Mouse (Mus musculus) MEL (cell line): ENCODE results near the gene Ntrk3. TPM values are rescaled to one million over a fixed set of nuclear protein-coding genes. Genes with fewer than 3 reads are reported as not detected.

Source experiments
- DNase-seq: peaks from one replicate; pipeline ENCODE4 v3.0.0; 2011; ENCODE audit warnings: low read depth, low spot score
- H3K27ac ChIP-seq: 2 replicates; pipeline ENCODE4 v1.5.1; 2012; ENCODE audit warnings: low read depth, mild to moderate bottlenecking, control low read depth, low read length, moderate library complexity; ENCODE audit not compliant: control insufficient read depth
- H3K27me3 ChIP-seq, 2 experiments: fragments of 150-350 bp in 1 of 2; sonication (generic) in 1 of 2; 2 replicates each; pipeline ENCODE4 v1.6.1; 2012; ENCODE audit warnings: low read length in 2 of 2, mild to moderate bottlenecking in 2 of 2, improper control_type of control experiment in 1 of 2, moderate library complexity in 1 of 2; ENCODE audit not compliant: insufficient read depth in 2 of 2, control insufficient read depth in 1 of 2
- H3K36me3 ChIP-seq, 2 experiments: 2 replicates each; pipeline ENCODE4 v1.6.1; 2012 to 2014; ENCODE audit warnings: low read length in 2 of 2, improper control_type of control experiment in 1 of 2, inconsistent platforms in 1 of 2, mild to moderate bottlenecking in 1 of 2; ENCODE audit not compliant: insufficient read depth in 2 of 2, control insufficient read depth in 1 of 2
- H3K4me1 ChIP-seq, 2 experiments: fragments of 150-350 bp in 1 of 2; sonication (generic) in 1 of 2; 2 replicates each; pipeline ENCODE4 v1.6.1; 2012; ENCODE audit warnings: low read length in 2 of 2, improper control_type of control experiment in 1 of 2, mild to moderate bottlenecking in 1 of 2; ENCODE audit not compliant: insufficient read depth in 2 of 2, control insufficient read depth in 1 of 2
- H3K4me3 ChIP-seq, 2 experiments: fragments of 150-350 bp in 1 of 2; sonication (generic) in 1 of 2; 2 replicates each; pipeline ENCODE4 v1.5.1; 2012; ENCODE audit warnings: low read depth in 2 of 2, low read length in 2 of 2, mild to moderate bottlenecking in 2 of 2, moderate library complexity in 2 of 2, control low read depth in 1 of 2, improper control_type of control experiment in 1 of 2; ENCODE audit not compliant: control insufficient read depth in 1 of 2, insufficient read depth in 1 of 2
- H3K79me2 ChIP-seq: 2 replicates; pipeline ENCODE4 v1.6.1; 2012; ENCODE audit warnings: mild to moderate bottlenecking, low read length, moderate library complexity; ENCODE audit not compliant: control insufficient read depth, poor library complexity, insufficient read depth
- H3K9ac ChIP-seq: 2 replicates; pipeline ENCODE4 v1.6.1; 2012; ENCODE audit warnings: low read depth, mild to moderate bottlenecking, control low read depth, low read length, moderate library complexity; ENCODE audit not compliant: control insufficient read depth, poor library complexity, severe bottlenecking
- H3K9me3 ChIP-seq: fragments of 150-350 bp; sonication (generic); replicated peaks from 2 replicates; pipeline ENCODE4 v1.6.1; 2012; ENCODE audit warnings: mild to moderate bottlenecking, low read length, improper control_type of control experiment, moderate library complexity; ENCODE audit not compliant: insufficient read depth
- BHLHE40 ChIP-seq: IDR thresholded peaks from 2 replicates; pipeline ENCODE4 v1.6.1; 2012; ENCODE audit warnings: low read depth, mild to moderate bottlenecking, inconsistent platforms, low read length, improper control_type of control experiment, borderline replicate concordance
- CHD1 ChIP-seq: IDR thresholded peaks from 2 replicates; pipeline ENCODE4 v1.6.1; 2012; ENCODE audit warnings: low read depth, mild to moderate bottlenecking, inconsistent platforms, low read length, improper control_type of control experiment
- CHD2 ChIP-seq: IDR thresholded peaks from 2 replicates; pipeline ENCODE4 v1.6.1; 2011; ENCODE audit warnings: low read length, improper control_type of control experiment
- CTCF ChIP-seq, 3 experiments: IDR thresholded peaks in 2 of 3; conservative IDR thresholded peaks in 1 of 3; 2 replicates each; pipeline ENCODE4 v1.5.1; 2011 to 2012; ENCODE audit warnings: low read length in 3 of 3, low read depth in 2 of 3, mild to moderate bottlenecking in 2 of 3, improper control_type of control experiment in 1 of 3, inconsistent platforms in 1 of 3, mixed read lengths in 1 of 3, moderate library complexity in 1 of 3; ENCODE audit not compliant: control insufficient read depth in 1 of 3, insufficient read depth in 1 of 3, poor library complexity in 1 of 3, severe bottlenecking in 1 of 3
- ETS1 ChIP-seq: IDR thresholded peaks from 2 replicates; pipeline ENCODE4 v1.6.1; 2012; ENCODE audit warnings: low read depth, mild to moderate bottlenecking, inconsistent platforms, low read length, improper control_type of control experiment, moderate library complexity
- GATA1 ChIP-seq: IDR thresholded peaks from 2 replicates; pipeline ENCODE4 v1.6.1; 2011; ENCODE audit warnings: low read depth, low read length, improper control_type of control experiment
- HCFC1 ChIP-seq: IDR thresholded peaks from 2 replicates; pipeline ENCODE4 v1.6.1; 2012; ENCODE audit warnings: low read depth, mild to moderate bottlenecking, inconsistent platforms, low read length, improper control_type of control experiment, moderate library complexity
- MAFK ChIP-seq: IDR thresholded peaks from 2 replicates; pipeline ENCODE4 v1.6.1; 2011; ENCODE audit warnings: low read depth, mild to moderate bottlenecking, low read length, improper control_type of control experiment, borderline replicate concordance
- MXI1 ChIP-seq: IDR thresholded peaks from 2 replicates; pipeline ENCODE4 v1.6.1; 2011; ENCODE audit warnings: mild to moderate bottlenecking, low read depth, low read length, improper control_type of control experiment
- MYB ChIP-seq: IDR thresholded peaks from 2 replicates; pipeline ENCODE4 v1.6.1; 2011; ENCODE audit warnings: mild to moderate bottlenecking, low read depth, low read length, improper control_type of control experiment
- MYC ChIP-seq: IDR thresholded peaks from 2 replicates; pipeline ENCODE4 v1.6.1; 2011; ENCODE audit warnings: low read depth, mild to moderate bottlenecking, low read length, improper control_type of control experiment, moderate library complexity
- NELFE ChIP-seq: IDR thresholded peaks from 2 replicates; pipeline ENCODE4 v1.6.1; 2011; ENCODE audit warnings: low read depth, low read length, improper control_type of control experiment
- NRF1 ChIP-seq: IDR thresholded peaks from 2 replicates; pipeline ENCODE4 v1.6.1; 2014; ENCODE audit warnings: low read depth, mild to moderate bottlenecking, inconsistent platforms, low read length, improper control_type of control experiment, moderate library complexity; ENCODE audit not compliant: poor library complexity, insufficient read depth, severe bottlenecking
- POLR2A ChIP-seq, 2 experiments: IDR thresholded peaks; 2 replicates each; pipeline ENCODE4 v1.6.1; 2011 to 2012; ENCODE audit warnings: low read length in 2 of 2, mild to moderate bottlenecking in 2 of 2, control low read depth in 1 of 2, improper control_type of control experiment in 1 of 2, low read depth in 1 of 2, moderate library complexity in 1 of 2; ENCODE audit not compliant: control insufficient read depth in 1 of 2, insufficient read depth in 1 of 2, poor library complexity in 1 of 2
- POLR2AphosphoS2 ChIP-seq: IDR thresholded peaks from 2 replicates; pipeline ENCODE4 v1.6.1; 2011; ENCODE audit warnings: low read length, improper control_type of control experiment
- RCOR1 ChIP-seq: IDR thresholded peaks from 2 replicates; pipeline ENCODE4 v1.6.1; 2012; ENCODE audit warnings: low read depth, mild to moderate bottlenecking, inconsistent platforms, low read length, improper control_type of control experiment
- SMC3 ChIP-seq: IDR thresholded peaks from 2 replicates; pipeline ENCODE4 v1.6.1; 2011; ENCODE audit warnings: low read depth, low read length, improper control_type of control experiment
- TBP ChIP-seq: IDR thresholded peaks from 2 replicates; pipeline ENCODE4 v1.8.0; 2011; ENCODE audit warnings: low read depth, low read length, improper control_type of control experiment
- UBTF ChIP-seq: IDR thresholded peaks from 2 replicates; pipeline ENCODE4 v1.6.1; 2012; ENCODE audit warnings: low read depth, mild to moderate bottlenecking, inconsistent platforms, low read length, improper control_type of control experiment, moderate library complexity, borderline replicate concordance; ENCODE audit not compliant: insufficient read depth
- USF1 ChIP-seq: IDR thresholded peaks from 2 replicates; pipeline ENCODE4 v1.6.1; 2014; ENCODE audit warnings: low read depth, mild to moderate bottlenecking, inconsistent platforms, low read length, improper control_type of control experiment, moderate library complexity
- USF2 ChIP-seq, 2 experiments: IDR thresholded peaks; 2 replicates each; pipeline ENCODE4 v1.6.1; 2011 to 2012; ENCODE audit warnings: improper control_type of control experiment in 2 of 2, low read length in 2 of 2, borderline replicate concordance in 1 of 2, inconsistent platforms in 1 of 2, low read depth in 1 of 2, mild to moderate bottlenecking in 1 of 2; ENCODE audit not compliant: insufficient read depth in 1 of 2
- ZC3H11A ChIP-seq: IDR thresholded peaks from 2 replicates; pipeline ENCODE4 v1.6.1; 2012; ENCODE audit warnings: low read depth, mild to moderate bottlenecking, inconsistent platforms, low read length, improper control_type of control experiment
- ZKSCAN1 ChIP-seq: IDR thresholded peaks from 2 replicates; pipeline ENCODE4 v1.6.1; 2012; ENCODE audit warnings: low read depth, mild to moderate bottlenecking, inconsistent platforms, low read length, improper control_type of control experiment, moderate library complexity
- ZMIZ1 ChIP-seq: IDR thresholded peaks from 2 replicates; pipeline ENCODE4 v1.6.1; 2012; ENCODE audit warnings: low read depth, mild to moderate bottlenecking, inconsistent platforms, low read length, improper control_type of control experiment, moderate library complexity
- ZNF384 ChIP-seq: IDR thresholded peaks from 2 replicates; pipeline ENCODE4 v1.6.1; 2012; ENCODE audit warnings: low read depth, mild to moderate bottlenecking, inconsistent platforms, low read length, improper control_type of control experiment
- polyA plus RNA-seq, 2 experiments: library from polyadenylated mRNA; stranded (reverse) in 1 of 2; unstranded in 1 of 2; fragments of >175 nt in 1 of 2; fragments of >200 nt in 1 of 2; gene quantifications; 2 replicates each; pipeline versions ENCODE4 v1.2.1 to v1.2.4; 2012; ENCODE audit warnings: low replicate concordance in 2 of 2, low read depth in 1 of 2; ENCODE audit not compliant: insufficient read length in 2 of 2, insufficient read depth in 1 of 2, missing spikeins in 1 of 2
- total RNA-seq: library from RNA; depleted of rRNA; stranded (reverse); fragments of 300-350 nt; gene quantifications from 2 replicates; pipeline ENCODE4 v1.2.3, GENCODE M21; 2012

Ntrk3 gene
- total and polyA plus RNA-seq, 3 experiments: 0.04 TPM; not detected in 2

- H3K27me3 ChIP-seq: no peaks in the 10 kb centered on the region
- no peaks in the 10 kb centered on the region for H3K4me1 ChIP-seq
- no peaks in the 10 kb centered on the region for H3K79me2 ChIP-seq
- H3K4me3 ChIP-seq: no peak overlapping the region
- TF ChIP-seq HCFC1 (no peak), SMC3 (no peak), CTCF (IDR thresholded peaks at IDR 0.05 in 2 of 3, conservative IDR thresholded peaks at IDR 0.05 in 1 of 3; ENCODE audit: control insufficient read depth in 1 of 3, insufficient read depth in 1 of 3, low read depth in 2 of 3, low read length in 3 of 3, poor library complexity in 1 of 3, severe bottlenecking in 1 of 3) (no peak), NELFE (no peak), GATA1 (no peak), RCOR1 (no peak), NRF1 (no peak), UBTF (no peak), CHD1 (no peak), ZKSCAN1 (no peak), ZMIZ1 (no peak), ZNF384 (no peak), TBP (no peak), ETS1 (no peak), BHLHE40 (no peak), POLR2A (IDR thresholded peaks at IDR 0.05; ENCODE audit: control insufficient read depth in 1 of 2, insufficient read depth in 1 of 2, low read depth in 1 of 2, low read length in 2 of 2, poor library complexity in 1 of 2) (no peak), USF2 (IDR thresholded peaks at IDR 0.05; ENCODE audit: borderline replicate concordance in 1 of 2, insufficient read depth in 1 of 2, low read depth in 1 of 2, low read length in 2 of 2) (no peak), CHD2 (no peak), MXI1 (no peak), MYC (no peak)
- no peak overlapping the region for H3K27ac ChIP-seq
- H3K36me3 ChIP-seq: no peaks in the 10 kb centered on the region
- DNase-seq: no peak
- no peaks in the 10 kb centered on the region for H3K9me3 ChIP-seq
- H3K9ac ChIP-seq: no peak overlapping the region
These were observed 593.0 kb downstream of the Ntrk3 start for GRCm38 (mm10) chr7:78144849-78145248.

- Histone ChIP-seq H3K27ac (no peak overlapping the region), H3K9me3 (no peaks in the 10 kb centered on the region), H3K79me2 (no peaks in the 10 kb centered on the region), H3K36me3 (no peaks in the 10 kb centered on the region), H3K4me3 (no peak overlapping the region), H3K4me1 (no peaks in the 10 kb centered on the region), H3K27me3 (no peaks in the 10 kb centered on the region), H3K9ac (no peak overlapping the region)
- DNase-seq: no peak
- TF ChIP-seq BHLHE40: no peak
- TF ChIP-seq USF1: no peak
- TF ChIP-seq MXI1: no peak
- TF ChIP-seq MYB: no peak
- no peak for TF ChIP-seq ZKSCAN1
- TF ChIP-seq POLR2AphosphoS2: no peak
- TF ChIP-seq MAFK: no peak
- no peak for TF ChIP-seq UBTF
- no peak for TF ChIP-seq ZC3H11A
- TF ChIP-seq NELFE: no peak
- TF ChIP-seq SMC3: no peak
These were observed 607.8 kb downstream of the Ntrk3 start for GRCm38 (mm10) chr7:78129966-78130365.
